Mouse (Mus musculus): ENCODE data around the gene Cmss1.
A peak's percentile ranks its signal among the peaks of the same experiment; 100 is the strongest.

Cmss1 gene

GRCm38 (mm10) chr16:57513562-57513961 lies 93.1 kb downstream of the Cmss1 start:
- DNase-seq: no peak

- DNase-seq: no peak
These were observed 97.6 kb downstream of the Cmss1 start for GRCm38 (mm10) chr16:57509099-57509498.

- DNase-seq: no peak
These were observed 98.3 kb downstream of the Cmss1 start for GRCm38 (mm10) chr16:57508351-57508750.

GRCm38 (mm10) chr16:57506133-57506532 lies 100.5 kb downstream of the Cmss1 start:
- DNase-seq: no peak

GRCm38 (mm10) chr16:57504728-57505127 lies 101.9 kb downstream of the Cmss1 start:
- no peak for DNase-seq

- no peak for DNase-seq
These were observed 103.9 kb downstream of the Cmss1 start for GRCm38 (mm10) chr16:57502761-57503160.

- DNase-seq: peak in 1 of 2 experiments; percentile 14
These were observed 104.4 kb downstream of the Cmss1 start for GRCm38 (mm10) chr16:57502230-57502629.

GRCm38 (mm10) chr16:57500851-57501250 lies 105.8 kb downstream of the Cmss1 start:
- DNase-seq: no peak

- DNase-seq: no peak
These were observed 110.1 kb downstream of the Cmss1 start for GRCm38 (mm10) chr16:57496437-57497173.

GRCm38 (mm10) chr16:57495476-57496203 lies 111.0 kb downstream of the Cmss1 start:
- no peak for DNase-seq

- DNase-seq: no peak
These were observed 114.8 kb downstream of the Cmss1 start for GRCm38 (mm10) chr16:57491853-57492252.

- no peak for DNase-seq
These were observed 116.0 kb downstream of the Cmss1 start for GRCm38 (mm10) chr16:57490691-57491090.

- DNase-seq: no peak
These were observed 118.0 kb downstream of the Cmss1 start for GRCm38 (mm10) chr16:57488661-57489060.

GRCm38 (mm10) chr16:57486266-57486665 lies 120.4 kb downstream of the Cmss1 start:
- DNase-seq: no peak

- peak; percentile 45 to 59 for DNase-seq
These were observed 121.4 kb downstream of the Cmss1 start for GRCm38 (mm10) chr16:57485265-57485664.

- DNase-seq: no peak
These were observed 122.4 kb downstream of the Cmss1 start for GRCm38 (mm10) chr16:57484043-57484795.

- DNase-seq: no peak
These were observed 123.2 kb downstream of the Cmss1 start for GRCm38 (mm10) chr16:57483503-57483902.

GRCm38 (mm10) chr16:57482911-57483310 lies 123.8 kb downstream of the Cmss1 start:
- no peak for DNase-seq

GRCm38 (mm10) chr16:57482264-57482663 lies 124.4 kb downstream of the Cmss1 start:
- DNase-seq: no peak

- DNase-seq: no peak
These were observed 126.9 kb downstream of the Cmss1 start for GRCm38 (mm10) chr16:57479776-57480175.

GRCm38 (mm10) chr16:57478451-57478850 lies 128.2 kb downstream of the Cmss1 start:
- no peak for DNase-seq

- DNase-seq: no peak
These were observed 133.1 kb downstream of the Cmss1 start for GRCm38 (mm10) chr16:57473415-57474085.

- DNase-seq: no peak
These were observed 135.6 kb downstream of the Cmss1 start for GRCm38 (mm10) chr16:57471071-57471470.

Data from kidney, postnatal 25 days (tissue).